Mouse (Mus musculus) c-Kit-positive CD71-negative TER-119-negative erythroid progenitor cells, embryonic 14.5 days (primary cell): ENCODE measurements at regions not wholly inside any gene's neighbourhood (a gene's known extent, or its start where the extent isn't known, plus 50 kb on each side); places are given as distances from the start of the nearest gene placed in this dataset.

ENCODE experiments used
- DNase-seq: peaks from one replicate; pipeline ENCODE4 v3.0.0-alpha.2; 2013; ENCODE audit warnings: low read depth

GRCm38 (mm10) chr12:12508487-12509125, 246.7 kb downstream of the Fam49a start:
- no peak for DNase-seq

DNA sequence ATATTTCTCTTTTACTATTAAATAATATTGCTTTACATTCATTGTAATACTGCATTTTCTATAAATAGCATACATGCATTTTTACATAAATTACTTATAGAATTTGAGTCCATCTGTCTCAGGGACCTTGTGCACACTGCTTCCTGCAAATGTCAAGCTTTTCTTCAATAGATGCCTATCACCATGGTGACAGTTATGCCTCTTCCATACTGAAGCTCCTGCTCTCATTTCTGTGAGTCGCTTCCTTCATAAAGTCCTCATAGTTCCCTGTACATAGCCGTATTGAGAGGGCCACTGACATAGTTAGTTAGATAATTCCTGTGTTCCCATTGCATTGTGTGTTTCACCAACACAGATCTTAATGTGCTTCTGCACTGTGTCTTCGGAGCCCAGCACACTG, 244.7 kb downstream of the Fam49a start:
- no peak for DNase-seq

DNA sequence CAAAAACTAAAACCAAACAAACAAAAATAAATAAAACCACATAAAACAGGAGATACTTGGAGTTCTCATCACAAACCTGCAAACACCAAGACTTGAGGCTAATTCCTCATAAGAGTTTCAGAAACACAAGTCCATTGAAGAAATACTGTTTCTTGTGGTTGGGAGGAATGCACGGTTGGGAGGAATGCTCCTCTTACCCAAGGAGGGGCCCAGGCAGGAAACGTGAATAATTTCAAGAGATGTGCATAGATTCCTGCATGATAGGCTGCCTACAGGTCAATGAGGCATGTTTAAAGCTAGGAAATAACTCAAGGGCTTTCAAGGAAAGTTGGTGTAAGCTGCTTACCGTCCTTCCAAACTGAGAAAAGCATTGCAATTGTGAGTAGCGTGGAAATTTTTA, 243.7 kb downstream of the Fam49a start:
- no peak for DNase-seq

DNA sequence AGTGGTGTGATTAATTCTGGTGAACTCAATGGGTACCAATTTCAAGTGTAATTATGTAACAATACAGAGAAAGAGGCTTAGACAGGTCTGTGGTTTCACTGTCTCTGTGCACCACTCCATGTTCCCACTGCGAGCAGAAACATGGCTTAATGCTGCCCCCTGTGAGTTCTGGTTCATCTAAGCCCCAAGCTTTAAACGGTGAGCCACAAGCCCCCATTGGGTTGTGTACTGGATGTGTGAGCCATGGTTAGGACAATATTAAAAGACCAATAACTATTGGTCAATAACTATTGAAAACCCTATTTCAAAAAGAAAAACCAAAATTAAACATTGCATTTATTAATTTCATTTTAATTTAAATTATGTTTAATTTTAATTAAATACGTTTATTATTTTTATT, 238.0 kb downstream of the Fam49a start:
- no peak for DNase-seq

GRCm38 (mm10) chr12:12498621-12499020, 236.7 kb downstream of the Fam49a start:
- no peak for DNase-seq

GRCm38 (mm10) chr12:12497277-12497841, 235.4 kb downstream of the Fam49a start:
- DNase-seq: peak; percentile 32

DNA sequence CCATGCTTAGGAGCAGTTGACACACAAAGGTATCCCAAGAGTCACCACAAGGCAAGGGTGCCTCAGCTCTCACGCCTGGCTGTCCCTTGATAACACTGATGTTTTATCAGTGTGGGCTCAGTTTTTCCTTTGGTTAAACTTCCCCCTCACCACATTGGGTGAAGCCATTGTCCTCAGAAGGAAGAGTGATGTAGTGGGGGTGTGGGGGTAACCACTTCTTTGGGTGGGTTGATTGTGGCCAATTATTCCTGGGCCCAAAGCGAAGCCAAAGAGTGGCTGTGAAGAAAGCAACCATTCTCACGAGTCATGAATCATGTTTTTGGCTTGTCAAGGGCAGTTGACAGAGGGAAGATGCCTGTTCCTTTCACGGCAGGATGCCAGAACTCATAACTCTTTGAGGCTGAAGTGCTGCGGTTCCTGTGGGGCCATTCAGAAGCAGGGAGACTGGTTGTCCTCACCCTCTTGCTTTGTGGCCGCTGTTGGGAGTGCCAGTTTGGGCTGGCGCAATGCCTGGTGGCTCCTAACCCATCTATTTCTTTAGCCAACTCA, 234.7 kb downstream of the Fam49a start:
- DNase-seq: peak; percentile 66

DNA sequence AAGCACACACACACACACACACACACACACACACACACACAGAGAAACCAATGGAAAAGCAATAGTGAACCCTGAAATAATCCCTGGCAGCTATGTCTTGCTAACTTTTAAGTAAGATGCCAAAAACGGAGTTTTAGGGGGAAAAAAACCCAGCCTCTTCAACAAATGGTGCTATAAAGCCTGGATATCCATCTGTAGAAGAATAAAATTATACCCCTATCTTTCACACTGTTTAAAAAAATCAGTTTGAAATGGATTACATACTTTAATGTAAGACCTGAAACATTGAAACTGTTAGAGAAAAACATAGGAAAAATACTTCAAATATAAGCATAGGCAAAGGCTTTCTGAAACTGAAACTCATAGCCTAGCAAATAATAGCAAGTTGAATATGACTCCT, 228.2 kb downstream of the Fam49a start:
- no peak for DNase-seq

- DNase-seq: no peak
Observed at GRCm38 (mm10) chr12:12488090-12488489, 226.2 kb downstream of the Fam49a start.

DNA sequence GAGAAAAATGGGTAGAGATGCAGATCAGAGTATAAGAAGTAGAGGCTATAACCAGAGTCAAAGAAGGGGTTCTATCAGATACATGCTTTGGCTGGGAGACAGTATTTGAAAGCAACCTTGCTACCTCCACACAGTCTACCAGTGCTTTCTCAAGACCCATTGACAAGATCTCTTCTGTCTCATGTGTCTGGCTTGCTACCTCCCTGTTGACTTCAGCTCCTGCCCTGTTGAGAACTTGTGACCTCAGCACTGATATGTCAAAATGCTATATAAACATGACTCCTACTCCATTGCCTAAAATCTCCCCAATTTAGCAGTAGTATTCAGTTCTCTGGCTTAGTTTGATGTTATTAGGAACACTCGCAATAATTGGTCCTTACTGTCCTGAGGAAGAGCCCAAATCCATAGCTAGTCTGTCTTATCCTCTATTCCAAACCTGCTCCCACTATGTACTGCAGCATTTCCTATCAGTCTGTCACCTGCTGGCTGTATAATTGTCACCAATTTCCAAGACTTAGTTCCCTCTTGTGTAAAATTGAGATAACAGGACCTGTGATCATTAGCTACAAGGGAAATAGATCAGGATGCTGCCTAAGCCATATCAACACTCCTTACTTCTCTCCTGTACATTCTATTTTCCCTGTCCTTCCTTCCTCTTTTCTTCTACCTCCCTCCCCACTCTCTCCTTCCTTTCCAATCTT, 224.9 kb downstream of the Fam49a start:
- no peak for DNase-seq

DNA sequence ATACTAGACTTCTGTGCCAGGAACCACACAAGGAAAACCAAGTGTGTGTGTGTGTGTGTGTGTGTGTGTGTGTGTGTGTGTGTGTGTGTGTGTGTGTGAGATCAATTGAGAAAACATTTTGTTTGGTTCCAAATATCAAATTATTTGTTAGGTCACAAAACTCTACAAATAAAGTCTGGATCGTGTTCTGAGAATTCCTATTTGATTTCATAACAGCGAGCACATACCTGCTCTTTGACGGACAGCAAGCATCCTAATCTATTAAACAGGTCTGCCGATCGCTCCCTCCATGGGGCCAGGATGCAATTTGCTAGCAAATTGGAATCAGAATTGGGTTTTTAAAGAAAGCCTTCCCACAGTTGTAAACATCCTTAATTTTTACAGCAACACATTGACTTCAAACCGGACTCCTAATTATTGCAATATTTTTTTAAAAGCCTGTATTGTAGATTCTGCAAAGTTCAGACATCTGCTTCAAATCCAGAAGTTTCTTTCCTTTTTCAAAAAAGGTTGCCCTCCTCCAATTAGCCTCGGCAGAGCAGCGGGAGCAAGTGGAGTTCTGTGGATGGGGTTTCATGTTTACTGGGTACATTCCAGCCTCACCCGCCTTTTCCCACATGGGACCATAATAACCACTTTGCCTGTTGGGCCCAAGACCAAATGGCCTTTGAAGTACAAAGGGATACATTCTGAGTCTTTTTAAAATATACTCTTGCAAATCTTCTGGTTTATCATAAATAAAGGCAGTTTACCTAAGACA, 223.2 kb downstream of the Fam49a start:
- DNase-seq: no peak

DNA sequence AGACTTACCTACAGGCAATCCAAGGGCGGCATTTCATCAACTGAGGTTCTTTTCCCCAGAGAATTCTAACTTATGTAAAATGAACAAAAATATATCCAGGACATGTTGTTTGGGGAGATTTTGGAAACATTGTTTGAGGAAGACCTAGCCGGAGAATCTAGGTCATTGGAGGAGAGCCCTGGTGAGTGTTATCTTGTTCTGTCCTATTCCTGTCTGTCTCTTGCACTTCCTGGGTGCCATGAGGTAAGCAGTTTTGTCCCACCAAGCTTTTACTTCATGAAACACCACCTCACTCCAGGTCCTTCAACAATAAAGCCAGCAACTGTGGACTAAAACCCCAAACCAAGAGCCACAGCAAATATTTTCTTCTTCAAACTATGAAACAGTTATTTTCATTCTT, 218.5 kb downstream of the Fam49a start:
- DNase-seq: no peak

DNA sequence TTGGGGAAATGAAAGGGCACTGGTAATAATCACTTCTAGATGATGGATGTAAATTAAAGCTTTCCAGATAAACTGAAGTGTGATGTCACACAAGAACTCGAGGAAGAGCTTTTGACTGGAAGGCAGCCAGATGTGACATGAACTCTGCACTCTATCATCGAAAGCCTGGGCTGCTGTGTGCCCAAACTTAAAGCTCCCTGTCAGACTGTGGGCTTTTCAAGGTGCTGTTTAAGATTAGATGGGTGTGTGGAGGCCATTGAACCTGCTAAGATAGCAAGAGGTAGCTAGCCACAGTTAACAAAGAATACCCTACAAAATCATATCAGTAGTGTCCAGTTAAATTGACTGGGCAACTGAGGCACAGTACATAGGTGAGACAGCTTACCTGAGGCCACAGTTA, 190.1 kb downstream of the Fam49a start:
- DNase-seq: no peak

DNA sequence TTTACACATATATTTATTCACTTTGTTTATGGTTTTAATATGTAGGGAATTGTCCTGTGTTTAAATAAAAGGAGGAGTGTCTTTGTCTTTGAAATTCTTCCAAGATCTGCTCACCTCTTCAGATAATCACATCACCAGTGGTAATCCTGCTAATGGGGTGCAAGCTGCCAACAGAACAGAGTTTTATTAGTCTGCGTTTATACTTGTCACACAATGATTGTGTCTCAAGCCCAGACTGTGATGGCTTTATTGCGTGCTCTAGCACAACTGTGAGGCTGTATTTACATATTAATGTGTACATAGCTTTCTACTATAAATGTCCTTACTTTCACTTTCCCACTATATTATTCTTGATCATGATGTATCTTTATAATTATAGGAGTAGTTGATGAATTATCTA, 184.8 kb downstream of the Fam49a start:
- DNase-seq: no peak

DNA sequence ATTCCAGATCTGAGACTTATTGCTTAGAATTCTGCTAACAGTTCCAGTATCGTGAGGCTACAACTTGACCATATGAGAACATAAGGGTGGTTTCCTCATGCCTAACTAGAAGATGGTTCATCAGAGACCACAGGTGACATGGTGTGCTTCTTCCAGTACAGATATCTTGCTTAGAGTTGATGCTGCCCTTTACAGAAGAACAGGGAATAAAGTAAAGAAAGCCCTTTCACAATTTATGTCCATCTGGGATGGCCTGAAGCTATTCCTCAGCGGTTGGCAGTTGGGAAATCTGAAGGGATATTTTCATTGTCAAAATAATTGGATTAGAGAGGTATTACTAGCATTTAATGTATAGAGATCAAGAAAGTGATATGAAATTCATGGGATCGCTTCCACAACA, 184.3 kb downstream of the Fam49a start:
- DNase-seq: no peak

DNA sequence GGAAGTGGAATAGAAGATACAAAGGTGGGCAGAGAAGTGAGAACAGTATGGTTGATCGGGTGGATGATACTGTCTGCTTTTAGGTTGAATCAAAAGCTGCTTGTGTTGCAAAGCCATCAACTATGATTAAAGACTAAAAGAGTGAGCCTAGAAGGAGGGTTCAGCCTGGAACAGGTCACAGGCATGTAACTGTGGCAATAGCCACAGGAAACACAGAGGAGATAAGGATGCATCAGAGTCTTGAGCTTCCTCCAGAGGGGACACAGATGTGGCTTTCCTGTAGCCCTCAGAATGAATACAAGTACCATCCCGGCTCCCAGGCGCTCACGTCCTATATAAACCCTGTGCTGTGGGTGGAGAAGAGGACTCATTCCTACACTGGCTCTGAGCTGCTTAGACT, 180.9 kb downstream of the Fam49a start:
- DNase-seq: no peak

GRCm38 (mm10) chr12:12436379-12436778, 174.4 kb downstream of the Fam49a start:
- DNase-seq: no peak

GRCm38 (mm10) chr12:12432597-12432996, 170.7 kb downstream of the Fam49a start:
- DNase-seq: no peak
